Mouse (Mus musculus) liver, embryonic 11.5 days (tissue): ENCODE measurements around the gene Ppp1r9a. TPM values are rescaled to one million over a fixed set of nuclear protein-coding genes. Genes with fewer than 3 reads are reported as not detected.

Experiments used
- ATAC-seq: fragments of 200-750 bp; cut with Nextera tagmentation; replicated peaks from 2 replicates; pipeline ENCODE4 v1.8.0; 2017; ENCODE audit warnings: moderate number of reproducible peaks, mild to moderate bottlenecking, moderate TSS enrichment, moderate library complexity; ENCODE audit not compliant: low FRiP score
- DNase-seq: peaks from one replicate; pipeline ENCODE4 v3.0.0-alpha.2; 2017; ENCODE audit warnings: low spot score
- H3K27ac ChIP-seq: fragments of 300-500 bp; sonication (generic); 2 replicates; pipeline ENCODE4 v1.5.1; 2014; ENCODE audit warnings: mild to moderate bottlenecking, low read depth, low read length, control low read depth
- H3K27me3 ChIP-seq: fragments of 300-500 bp; sonication (generic); replicated peaks from 2 replicates; pipeline ENCODE4 v1.6.1; 2014; ENCODE audit warnings: low read length, mixed read lengths; ENCODE audit not compliant: control insufficient read depth, insufficient read depth
- H3K36me3 ChIP-seq: fragments of 300-500 bp; sonication (generic); 2 replicates; pipeline ENCODE4 v1.6.1; 2014; ENCODE audit warnings: mild to moderate bottlenecking, low read length, moderate library complexity, mixed read lengths; ENCODE audit not compliant: control insufficient read depth, insufficient read depth
- H3K4me1 ChIP-seq: fragments of 300-500 bp; sonication (generic); replicated peaks from 2 replicates; pipeline ENCODE4 v1.6.1; 2014; ENCODE audit warnings: low read length, mixed read lengths; ENCODE audit not compliant: control insufficient read depth, insufficient read depth
- H3K4me2 ChIP-seq: fragments of 300-500 bp; sonication (generic); 2 replicates; pipeline ENCODE4 v1.6.1; 2014; ENCODE audit warnings: mild to moderate bottlenecking, control low read depth, moderate library complexity
- H3K4me3 ChIP-seq: fragments of 300-500 bp; sonication (generic); 2 replicates; pipeline ENCODE4 v1.5.1; 2014; ENCODE audit warnings: low read depth, low read length, control low read depth
- H3K9ac ChIP-seq: fragments of 300-500 bp; sonication (generic); 2 replicates; pipeline ENCODE4 v1.6.1; 2014; ENCODE audit warnings: low read depth, low read length, control low read depth
- H3K9me3 ChIP-seq: fragments of 300-500 bp; sonication (generic); 2 replicates; pipeline ENCODE4 v1.6.1; 2016; ENCODE audit warnings: low read length, inconsistent platforms, mixed read lengths; ENCODE audit not compliant: control insufficient read depth
- WGBS: fragments of 180-500 bp; shearing (Covaris S2); extraction: QIAGEN DNeasy Blood & Tissue Kit; methylation state at CpG from one replicate; pipeline ENCODE4 v1.1.7; 2014; 5-methylcytosine and 5-hydroxymethylcytosine counted together
- polyA plus RNA-seq: library from polyadenylated mRNA; unstranded; fragments of >200 nt; fragmentation: Nextera tagmentation; extraction: Ambion mirVana; gene quantifications from 2 replicates; pipeline ENCODE4 v1.2.1, GENCODE M21; 2014

The Ppp1r9a gene
- polyA plus RNA-seq, 1 experiment from 2014 or later: 17.6 TPM

DNA sequence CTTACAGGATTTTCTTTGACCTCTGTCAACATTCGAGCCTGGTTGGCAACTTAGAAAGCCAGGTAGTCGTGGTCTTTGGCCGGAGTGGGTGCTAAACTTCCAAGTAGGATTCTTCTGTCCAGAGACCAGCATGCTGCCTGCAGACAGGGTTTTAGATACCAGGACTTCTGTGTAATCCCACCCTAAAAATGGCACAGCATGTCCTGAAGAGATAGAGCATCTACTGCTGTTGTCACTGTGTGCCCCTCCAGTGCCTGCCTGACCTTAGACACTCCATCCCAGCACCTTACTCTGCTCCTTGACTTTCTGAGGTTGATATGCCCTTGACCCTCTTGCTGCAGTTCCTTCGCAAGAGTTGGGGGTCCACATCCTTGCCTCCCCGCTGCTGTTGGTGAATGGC, 127.2 kb downstream of the Ppp1r9a start:
- Histone ChIP-seq H3K9ac (no peak overlapping the region), H3K27ac (no peak overlapping the region), H3K4me1 (peaks cover 2% of the 10 kb centered on the region; the same call in 1 of the 2 replicates), H3K4me3 (no peak overlapping the region), H3K27me3 (no peaks in the 10 kb centered on the region), H3K4me2 (no peak overlapping the region), H3K9me3 (no peaks in the 10 kb centered on the region), H3K36me3 (no peaks in the 10 kb centered on the region)
- 89% methylated on average over 5 of the region's 5 CpGs for WGBS
- ATAC-seq: no peak
- no peak for DNase-seq

GRCm38 (mm10) chr6:5032986-5033633, 130.4 kb downstream of the Ppp1r9a start:
- Histone ChIP-seq H3K4me2 (no peak overlapping the region), H3K9ac (no peak overlapping the region), H3K27ac (no peak overlapping the region), H3K27me3 (no peaks in the 10 kb centered on the region), H3K4me3 (no peak overlapping the region), H3K4me1 (peaks cover 2% of the 10 kb centered on the region), H3K9me3 (no peaks in the 10 kb centered on the region), H3K36me3 (no peaks in the 10 kb centered on the region)
- ATAC-seq: no peak
- 84% methylated on average over 5 of the region's 5 CpGs for WGBS
- DNase-seq: no peak

DNA sequence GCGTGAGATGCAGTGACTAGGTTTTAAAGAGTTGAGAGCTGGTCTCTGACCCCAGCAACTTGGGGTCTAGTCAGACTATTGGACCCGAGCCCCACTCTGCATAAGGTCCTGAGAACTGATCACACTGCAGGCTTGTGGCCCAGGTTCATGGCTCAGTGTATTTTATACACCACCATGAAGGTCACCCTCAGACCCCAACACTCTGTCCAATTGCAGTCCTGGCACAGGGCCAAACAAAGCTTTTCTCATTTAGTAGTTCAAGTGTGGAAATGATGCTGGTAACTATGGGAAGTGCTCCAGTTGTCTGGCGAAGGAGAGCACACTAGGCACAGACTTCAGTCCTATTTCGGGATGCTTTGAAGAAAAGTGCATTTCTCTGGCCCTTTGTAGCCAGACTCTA, 134.5 kb downstream of the Ppp1r9a start:
- 81% methylated on average over 4 of the region's 4 CpGs for WGBS

GRCm38 (mm10) chr6:5038140-5038749, 135.5 kb downstream of the Ppp1r9a start:
- Histone ChIP-seq H3K4me1 (no peaks in the 10 kb centered on the region; the same call in 1 of the 2 replicates), H3K27me3 (no peaks in the 10 kb centered on the region), H3K27ac (no peak overlapping the region), H3K36me3 (no peaks in the 10 kb centered on the region), H3K4me3 (no peak overlapping the region), H3K9me3 (no peaks in the 10 kb centered on the region), H3K4me2 (no peak overlapping the region), H3K9ac (no peak overlapping the region)
- no peak for DNase-seq
- 65% methylated on average over 2 of the region's 2 CpGs for WGBS
- no peak for ATAC-seq

More for the DNA sequence above, 134.5 kb downstream of the Ppp1r9a start:
- Histone ChIP-seq H3K9ac (no peak overlapping the region), H3K36me3 (no peaks in the 10 kb centered on the region), H3K9me3 (no peaks in the 10 kb centered on the region), H3K4me2 (no peak overlapping the region), H3K27me3 (no peaks in the 10 kb centered on the region), H3K27ac (no peak overlapping the region), H3K4me3 (no peak overlapping the region), H3K4me1 (no peaks in the 10 kb centered on the region; the same call in 1 of the 2 replicates)
- no peak for ATAC-seq
- no peak for DNase-seq

- H3K4me2 ChIP-seq: no peak overlapping the region
- H3K36me3 ChIP-seq: no peaks in the 10 kb centered on the region
- H3K9me3 ChIP-seq: no peaks in the 10 kb centered on the region
- no peak overlapping the region for H3K27ac ChIP-seq
- DNase-seq: no peak
- H3K4me1 ChIP-seq: no peaks in the 10 kb centered on the region; the same call in 1 of the 2 replicates
- WGBS: 75% methylated on average over 2 of the region's 2 CpGs
- no peaks in the 10 kb centered on the region for H3K27me3 ChIP-seq
- ATAC-seq: no peak
- H3K4me3 ChIP-seq: no peak overlapping the region
- no peak overlapping the region for H3K9ac ChIP-seq
Measured at GRCm38 (mm10) chr6:5039316-5039715, 136.6 kb downstream of the Ppp1r9a start.

DNA sequence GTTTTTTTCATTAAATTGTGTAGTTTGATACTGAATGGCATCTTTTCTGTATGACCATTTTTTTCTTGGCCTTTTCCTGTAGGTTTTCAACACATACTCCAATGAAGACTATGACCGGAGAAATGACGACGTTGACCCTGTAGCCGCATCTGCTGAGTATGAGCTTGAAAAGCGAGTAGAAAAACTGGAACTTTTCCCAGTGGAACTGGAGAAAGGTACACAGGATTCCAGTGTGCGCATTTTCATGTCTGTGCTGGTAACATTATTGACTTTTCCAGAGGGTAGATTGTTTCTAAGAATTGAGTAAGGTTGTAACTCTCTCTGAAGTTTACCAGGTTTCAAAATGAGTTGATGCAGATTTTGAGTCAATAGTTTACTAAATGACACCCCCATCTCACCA, 143.1 kb downstream of the Ppp1r9a start:
- Histone ChIP-seq H3K36me3 (no peaks in the 10 kb centered on the region), H3K4me1 (no peaks in the 10 kb centered on the region), H3K4me3 (no peak overlapping the region), H3K9me3 (no peaks in the 10 kb centered on the region), H3K4me2 (no peak overlapping the region), H3K27ac (no peak overlapping the region), H3K9ac (no peak overlapping the region), H3K27me3 (no peaks in the 10 kb centered on the region)
- DNase-seq: no peak
- ATAC-seq: no peak
- WGBS: 94% methylated on average over 6 of the region's 6 CpGs

DNA sequence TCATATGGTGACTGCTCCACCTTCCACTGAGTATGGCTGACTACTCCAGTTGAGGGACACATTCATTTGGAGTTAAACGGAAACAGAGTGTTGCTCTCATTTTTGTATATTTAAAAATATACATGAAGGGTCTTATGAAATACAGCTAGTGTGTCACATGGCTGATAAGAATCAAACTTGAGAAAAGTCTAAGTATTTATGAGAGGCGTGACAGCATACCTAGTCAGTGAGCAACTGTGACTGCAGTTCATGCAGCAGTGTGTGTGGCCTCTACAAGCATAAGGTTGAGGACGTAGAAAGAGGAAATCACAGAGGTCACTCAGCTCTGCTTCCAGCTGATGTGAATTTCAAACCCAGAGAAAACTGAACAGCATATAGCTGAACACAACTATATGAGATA, 145.3 kb downstream of the Ppp1r9a start:
- H3K9me3 ChIP-seq: no peaks in the 10 kb centered on the region
- no peak for DNase-seq
- H3K9ac ChIP-seq: no peak overlapping the region
- no peak overlapping the region for H3K27ac ChIP-seq
- no peak for ATAC-seq
- H3K27me3 ChIP-seq: no peaks in the 10 kb centered on the region
- no peak overlapping the region for H3K4me3 ChIP-seq
- WGBS: 87% methylated on average over 3 of the region's 3 CpGs
- no peaks in the 10 kb centered on the region; the same call in 1 of the 2 replicates for H3K4me1 ChIP-seq
- H3K36me3 ChIP-seq: no peaks in the 10 kb centered on the region
- no peak overlapping the region for H3K4me2 ChIP-seq

- no peaks in the 10 kb centered on the region; the same call in 1 of the 2 replicates for H3K4me1 ChIP-seq
- no peak overlapping the region for H3K4me3 ChIP-seq
- H3K9me3 ChIP-seq: no peaks in the 10 kb centered on the region
- H3K9ac ChIP-seq: no peak overlapping the region
- no peak overlapping the region for H3K4me2 ChIP-seq
- H3K27ac ChIP-seq: no peak overlapping the region
- ATAC-seq (no peak), DNase-seq (no peak)
- WGBS: 60% methylated on average over 2 of the region's 2 CpGs
- H3K36me3 ChIP-seq: no peaks in the 10 kb centered on the region
- no peaks in the 10 kb centered on the region for H3K27me3 ChIP-seq
Measured at GRCm38 (mm10) chr6:5052309-5052708, 149.6 kb downstream of the Ppp1r9a start.
